Mouse (Mus musculus): ENCODE data around the gene Panx1. TPM values are rescaled to one million over a fixed set of nuclear protein-coding genes. Genes with fewer than 3 reads are reported as not detected.

Gene Panx1
- total RNA-seq (2017) = 19.4 and 33.1 TPM in 2 replicates

DNA sequence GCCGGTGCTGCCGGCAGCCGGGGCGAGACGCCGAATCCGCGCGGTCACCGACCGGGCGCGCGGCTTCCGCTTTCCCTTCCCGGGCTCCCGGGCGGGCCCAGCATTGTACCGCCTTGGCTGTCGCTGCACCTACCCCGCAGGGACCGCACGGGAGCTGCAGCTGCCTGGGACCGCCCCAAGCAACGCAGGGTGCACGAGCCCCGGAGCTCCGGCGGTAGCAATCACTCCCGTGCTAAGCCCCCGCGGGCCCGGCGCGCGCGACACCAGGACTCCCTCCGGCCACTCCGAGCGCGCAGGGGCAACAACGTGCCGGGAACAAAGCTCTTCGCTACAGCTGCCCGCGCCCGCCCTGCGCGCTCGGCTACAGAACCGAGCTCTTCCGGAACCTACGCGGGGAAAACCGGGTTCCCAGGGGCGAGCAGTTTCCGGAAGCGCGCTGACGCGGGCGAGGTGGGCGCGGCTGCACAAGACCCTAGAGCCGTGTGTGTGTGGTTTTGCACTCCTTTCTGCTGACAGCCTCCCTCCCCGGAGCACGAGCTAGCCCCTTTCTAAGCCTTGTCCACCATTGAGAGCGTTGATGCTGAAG, at the start of gene Panx1:
Gene Panx1 (minus strand): TSS at position 395 of the 586 bp plus-strand sequence.
- peak; percentile 87 to 89 for ATAC-seq (replicated peaks in 1 of 2; ENCODE audit: insufficient read depth in 1 of 2, low FRiP score in 2 of 2, low TSS enrichment in 1 of 2, low read depth in 1 of 2, poor library complexity in 2 of 2, severe bottlenecking in 2 of 2)

GRCm38 (mm10) chr9:15068686-15069295, 23.5 kb upstream of the Panx1 start:
- no peak for ATAC-seq (replicated peaks in 1 of 2; ENCODE audit: insufficient read depth in 1 of 2, low FRiP score in 2 of 2, low TSS enrichment in 1 of 2, low read depth in 1 of 2, poor library complexity in 2 of 2, severe bottlenecking in 2 of 2)

GRCm38 (mm10) chr9:15067995-15068685, 22.9 kb upstream of the Panx1 start:
- ATAC-seq (replicated peaks in 1 of 2; ENCODE audit: insufficient read depth in 1 of 2, low FRiP score in 2 of 2, low TSS enrichment in 1 of 2, low read depth in 1 of 2, poor library complexity in 2 of 2, severe bottlenecking in 2 of 2) = no peak

DNA sequence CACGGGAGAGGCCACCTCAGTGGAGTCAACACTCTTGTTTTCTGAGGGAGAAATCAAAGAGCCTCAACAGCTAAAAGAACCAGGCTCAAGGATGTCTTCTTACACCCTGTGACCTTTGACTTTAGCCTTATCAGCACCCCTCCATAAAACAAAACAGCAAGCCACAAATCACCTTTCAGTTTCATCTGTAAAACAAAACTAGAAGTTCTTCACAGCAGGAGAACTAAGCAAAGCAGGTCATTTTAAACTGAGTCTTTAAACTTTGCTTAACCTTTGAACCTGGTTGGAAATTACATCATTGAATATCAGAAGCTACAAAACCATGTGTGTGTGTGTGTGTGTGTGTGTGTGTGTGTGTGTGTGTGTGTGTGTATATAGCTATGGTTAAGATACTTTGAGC, 18.9 kb upstream of the Panx1 start:
- ATAC-seq (replicated peaks in 1 of 2; ENCODE audit: insufficient read depth in 1 of 2, low FRiP score in 2 of 2, low TSS enrichment in 1 of 2, low read depth in 1 of 2, poor library complexity in 2 of 2, severe bottlenecking in 2 of 2) = no peak

DNA sequence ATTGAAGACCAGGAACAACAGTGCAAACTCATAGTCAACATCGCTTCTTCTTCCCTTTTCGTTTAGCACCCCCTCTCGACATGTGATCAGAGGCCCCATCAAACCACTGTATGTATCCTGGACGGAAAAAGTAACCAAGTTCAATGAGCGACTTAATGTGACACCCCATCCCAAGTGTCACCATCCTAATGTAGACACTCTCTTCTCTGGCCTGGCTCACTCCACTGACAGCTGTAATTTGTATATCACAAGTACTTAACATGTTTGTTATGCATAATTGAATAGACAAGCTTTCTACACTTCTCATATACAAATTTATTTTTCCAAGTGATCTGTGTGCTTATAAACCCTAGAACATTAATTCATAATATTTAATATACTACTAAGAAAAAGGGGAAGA, 15.6 kb upstream of the Panx1 start:
- ATAC-seq (replicated peaks in 1 of 2; ENCODE audit: insufficient read depth in 1 of 2, low FRiP score in 2 of 2, low TSS enrichment in 1 of 2, low read depth in 1 of 2, poor library complexity in 2 of 2, severe bottlenecking in 2 of 2) = no peak

DNA sequence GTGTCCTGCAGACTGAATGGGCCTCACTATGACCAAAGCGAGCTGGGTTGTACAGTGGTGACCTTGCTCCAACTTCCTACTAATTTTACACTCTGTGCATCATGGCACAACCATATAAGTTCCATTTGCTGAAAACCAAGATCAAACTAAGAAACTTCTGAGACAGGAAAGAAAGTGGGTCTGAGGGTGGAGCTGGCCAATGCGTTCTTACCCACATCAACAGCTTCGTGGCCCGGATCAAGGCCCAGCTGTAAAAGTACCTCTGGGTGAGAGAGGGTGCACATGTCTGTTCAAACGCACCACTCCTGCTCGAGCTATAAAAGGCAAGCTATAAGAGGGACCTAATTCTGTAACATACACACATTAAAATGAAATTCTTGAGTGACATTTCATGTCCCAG, 14.7 kb upstream of the Panx1 start:
- ATAC-seq (replicated peaks in 1 of 2; ENCODE audit: insufficient read depth in 1 of 2, low FRiP score in 2 of 2, low TSS enrichment in 1 of 2, low read depth in 1 of 2, poor library complexity in 2 of 2, severe bottlenecking in 2 of 2) = no peak

DNA sequence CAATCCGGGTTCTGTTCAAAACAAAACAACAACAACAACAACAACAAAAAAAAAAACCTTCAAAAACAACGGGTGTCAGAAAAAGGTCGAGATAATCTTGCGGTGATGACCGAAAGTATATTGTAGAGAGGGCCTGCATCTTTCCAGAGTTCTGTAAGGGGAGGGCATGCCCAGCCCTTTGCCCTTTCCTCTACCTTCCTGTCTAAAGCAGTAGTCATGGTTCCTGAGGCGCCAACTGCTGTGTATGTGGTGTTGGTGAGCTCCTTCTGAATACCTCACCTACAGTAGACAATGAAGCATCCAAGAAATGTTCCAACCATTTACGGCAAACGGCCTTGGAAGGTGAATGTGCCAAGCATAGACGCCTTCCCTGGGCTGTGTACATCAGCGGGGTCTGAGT, 462 bp upstream of the Panx1 start:
- 0 out of 4 replicates have a peak, but pooled peaks of 1 of the 2 experiments have one; percentile 18 for ATAC-seq (replicated peaks in 1 of 2; ENCODE audit: insufficient read depth in 1 of 2, low FRiP score in 2 of 2, low TSS enrichment in 1 of 2, low read depth in 1 of 2, poor library complexity in 2 of 2, severe bottlenecking in 2 of 2)

GRCm38 (mm10) chr9:15044391-15045083, 741 bp downstream of the Panx1 start:
- peak; percentile 10 to 19; a peak in 2 of 4 replicates for ATAC-seq (replicated peaks in 1 of 2; ENCODE audit: insufficient read depth in 1 of 2, low FRiP score in 2 of 2, low TSS enrichment in 1 of 2, low read depth in 1 of 2, poor library complexity in 2 of 2, severe bottlenecking in 2 of 2)

DNA sequence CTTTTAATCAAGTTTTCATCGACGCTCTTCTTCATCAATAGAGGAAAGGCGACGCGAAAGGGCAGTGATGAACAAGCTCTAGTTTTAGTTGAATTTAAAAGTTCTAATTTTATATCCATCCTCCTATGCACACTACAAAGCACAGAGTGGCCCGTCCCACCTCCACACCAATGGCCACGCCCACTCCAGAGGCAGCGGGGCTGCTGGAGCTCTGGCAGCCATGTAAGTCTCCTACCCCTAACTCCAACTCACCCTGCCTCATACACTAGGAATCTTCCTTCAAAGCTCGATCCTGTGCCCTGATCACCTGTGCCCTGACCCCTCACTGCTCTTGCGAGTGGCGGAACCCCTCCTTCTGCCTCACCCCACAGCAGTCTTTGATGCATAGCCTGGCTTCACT, 3.7 kb downstream of the Panx1 start:
- ATAC-seq (replicated peaks in 1 of 2; ENCODE audit: insufficient read depth in 1 of 2, low FRiP score in 2 of 2, low TSS enrichment in 1 of 2, low read depth in 1 of 2, poor library complexity in 2 of 2, severe bottlenecking in 2 of 2) = no peak

- ATAC-seq (replicated peaks in 1 of 2; ENCODE audit: insufficient read depth in 1 of 2, low FRiP score in 2 of 2, low TSS enrichment in 1 of 2, low read depth in 1 of 2, poor library complexity in 2 of 2, severe bottlenecking in 2 of 2) = no peak
Observed at GRCm38 (mm10) chr9:15039848-15040247, 5.4 kb downstream of the Panx1 start.

DNA sequence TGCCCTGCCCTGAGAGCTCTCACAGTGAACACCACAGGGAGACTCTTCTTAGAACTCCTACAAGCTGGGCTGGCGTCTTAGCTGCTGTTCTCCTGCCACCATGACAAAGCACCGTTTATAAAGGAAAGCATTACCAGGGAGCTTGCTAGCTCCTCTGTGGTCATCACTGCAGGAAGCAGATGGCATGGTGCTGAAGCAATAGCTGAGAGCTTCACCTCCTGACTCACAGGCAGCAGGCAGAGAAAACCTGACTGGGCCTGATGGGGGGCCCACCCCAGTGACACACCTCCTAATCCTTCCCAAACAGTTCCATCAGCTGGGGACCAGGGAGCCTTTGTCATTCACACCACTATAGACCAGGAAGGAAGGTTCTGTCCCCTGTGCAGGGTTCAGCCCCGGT, 7.6 kb downstream of the Panx1 start:
- ATAC-seq (replicated peaks in 1 of 2; ENCODE audit: insufficient read depth in 1 of 2, low FRiP score in 2 of 2, low TSS enrichment in 1 of 2, low read depth in 1 of 2, poor library complexity in 2 of 2, severe bottlenecking in 2 of 2) = peak; percentile 95 to 98

- peak; percentile 1 to 5; a peak in 1 of 4 replicates for ATAC-seq (replicated peaks in 1 of 2; ENCODE audit: insufficient read depth in 1 of 2, low FRiP score in 2 of 2, low TSS enrichment in 1 of 2, low read depth in 1 of 2, poor library complexity in 2 of 2, severe bottlenecking in 2 of 2)
Observed at GRCm38 (mm10) chr9:15037237-15037636, 8.0 kb downstream of the Panx1 start.

DNA sequence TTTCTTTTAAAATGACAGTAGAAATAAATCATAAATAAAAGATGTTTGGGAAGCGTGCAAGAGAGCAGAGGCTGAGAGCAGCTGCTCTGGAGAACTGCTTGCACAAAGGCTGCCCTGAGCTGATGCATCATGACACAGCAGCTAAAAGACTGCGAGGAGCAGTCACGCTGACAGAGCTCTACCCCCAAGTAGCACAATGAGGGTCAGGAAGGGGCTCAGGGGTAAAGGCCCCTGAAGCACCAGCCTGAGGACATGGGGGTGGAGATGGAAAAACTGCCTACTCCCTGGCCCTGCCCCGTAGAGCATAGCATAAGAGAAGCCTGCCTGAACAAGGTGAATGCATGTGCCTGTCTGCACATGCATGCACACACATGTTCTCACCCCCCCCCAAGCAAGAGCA, 8.5 kb downstream of the Panx1 start:
- peak in 1 of 2 experiments; percentile 12; a peak in 1 of 4 replicates for ATAC-seq (replicated peaks in 1 of 2; ENCODE audit: insufficient read depth in 1 of 2, low FRiP score in 2 of 2, low TSS enrichment in 1 of 2, low read depth in 1 of 2, poor library complexity in 2 of 2, severe bottlenecking in 2 of 2)

GRCm38 (mm10) chr9:15036405-15036804, 8.9 kb downstream of the Panx1 start:
- ATAC-seq (replicated peaks in 1 of 2; ENCODE audit: insufficient read depth in 1 of 2, low FRiP score in 2 of 2, low TSS enrichment in 1 of 2, low read depth in 1 of 2, poor library complexity in 2 of 2, severe bottlenecking in 2 of 2) = no peak

DNA sequence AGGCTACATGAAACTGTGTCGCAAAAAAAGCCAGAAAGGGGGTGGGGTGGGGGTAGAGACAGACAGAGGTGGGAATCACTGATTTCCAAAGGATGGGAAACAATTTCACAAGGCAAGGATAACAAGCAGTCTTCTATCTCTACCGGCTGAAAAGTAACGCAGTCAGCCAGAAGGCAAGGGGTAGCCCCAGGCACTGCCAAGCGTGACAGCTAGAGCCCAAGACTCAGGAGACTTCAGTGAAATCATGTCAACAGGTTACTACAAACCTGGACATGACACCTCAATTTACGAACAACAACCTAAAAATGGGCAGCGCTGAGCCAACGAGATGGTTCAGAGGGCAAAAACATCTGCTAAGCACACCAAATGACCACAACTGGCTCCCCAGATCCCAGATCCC, 9.3 kb downstream of the Panx1 start:
- no peak for ATAC-seq (replicated peaks in 1 of 2; ENCODE audit: insufficient read depth in 1 of 2, low FRiP score in 2 of 2, low TSS enrichment in 1 of 2, low read depth in 1 of 2, poor library complexity in 2 of 2, severe bottlenecking in 2 of 2)

DNA sequence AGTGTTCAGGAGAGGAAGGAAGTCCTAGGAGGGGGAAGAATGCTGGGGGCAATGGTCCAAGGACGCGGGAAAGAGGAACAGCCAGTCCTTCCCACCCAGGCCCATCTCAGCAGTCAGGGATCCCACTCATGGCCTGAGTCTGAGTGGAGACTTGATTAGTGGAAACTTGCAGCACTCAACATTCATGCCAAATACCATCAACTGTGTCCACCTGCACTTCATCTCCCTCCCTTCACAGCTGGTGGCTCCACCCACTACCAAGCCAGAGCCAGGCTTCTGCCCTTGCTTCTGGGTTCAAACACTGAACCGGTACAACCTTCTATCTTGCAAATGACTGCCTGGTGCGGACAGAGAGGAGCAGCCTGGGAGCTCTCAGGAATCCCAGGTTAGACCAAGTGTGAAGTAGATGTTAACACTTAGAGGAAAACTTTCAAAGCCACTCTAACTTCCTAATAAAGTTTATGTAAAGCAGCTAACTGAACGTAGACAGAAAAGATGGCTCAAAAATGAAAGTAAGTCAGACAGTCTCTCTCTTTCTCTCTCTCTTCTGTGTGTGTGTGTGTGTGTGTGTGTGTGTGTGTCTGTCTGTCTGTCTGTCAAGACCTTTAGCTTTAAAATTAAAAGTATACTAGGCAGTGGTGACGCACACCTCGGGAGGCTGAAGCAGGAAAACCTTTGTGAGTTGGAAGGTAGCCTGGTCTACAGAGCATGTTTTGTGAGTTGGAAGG, 10.6 kb downstream of the Panx1 start:
- no peak for ATAC-seq (replicated peaks in 1 of 2; ENCODE audit: insufficient read depth in 1 of 2, low FRiP score in 2 of 2, low TSS enrichment in 1 of 2, low read depth in 1 of 2, poor library complexity in 2 of 2, severe bottlenecking in 2 of 2)

DNA sequence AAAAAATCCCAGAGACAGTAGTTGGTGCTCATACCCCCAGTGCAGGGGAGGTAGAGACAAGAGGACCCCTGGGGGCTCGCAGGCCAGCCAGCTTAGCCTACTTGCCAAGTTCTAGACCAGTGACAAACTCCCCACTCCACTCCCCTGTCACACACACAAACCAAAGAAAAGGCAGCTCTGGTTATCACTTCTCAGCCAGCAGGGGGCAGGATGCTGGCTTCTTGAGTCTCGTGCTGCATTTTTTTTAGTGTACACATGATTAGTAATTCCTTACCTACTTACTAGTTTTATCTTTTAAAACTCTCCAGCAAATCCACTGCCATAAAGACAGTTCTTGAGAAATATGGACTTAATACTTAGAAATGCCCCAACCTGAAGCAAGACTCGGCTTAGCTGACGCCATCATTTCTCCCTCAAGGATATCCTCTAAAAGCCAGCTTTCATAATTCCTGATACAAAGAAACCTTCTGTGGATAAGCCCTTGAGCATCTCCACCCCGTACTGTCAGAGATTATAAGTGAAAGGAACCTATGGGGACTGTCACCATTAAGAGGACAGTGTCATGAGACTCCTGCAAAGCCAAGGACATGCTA, 11.6 kb downstream of the Panx1 start:
- no peak for ATAC-seq (replicated peaks in 1 of 2; ENCODE audit: insufficient read depth in 1 of 2, low FRiP score in 2 of 2, low TSS enrichment in 1 of 2, low read depth in 1 of 2, poor library complexity in 2 of 2, severe bottlenecking in 2 of 2)

Data from hematopoietic stem cell, adult 5-6 weeks (primary cell).